Mouse (Mus musculus) G1E (cell line): ENCODE data around the gene Fam98c.

Experiments
- CTCF ChIP-seq: IDR thresholded peaks from 2 replicates; pipeline ENCODE4 v1.5.1; 2012; ENCODE audit warnings: low read depth, low read length, inconsistent platforms, mixed read lengths
- GATA1 ChIP-seq: IDR thresholded peaks from 2 replicates; pipeline ENCODE4 v1.6.1; 2012; ENCODE audit warnings: borderline replicate concordance, low read length, inconsistent platforms, mixed read lengths
- GATA2 ChIP-seq: IDR thresholded peaks from 2 replicates; pipeline ENCODE4 v1.6.1; 2012; ENCODE audit warnings: low read depth, low read length, inconsistent platforms, borderline replicate concordance
- POLR2AphosphoS5 ChIP-seq: IDR thresholded peaks from 2 replicates; pipeline ENCODE4 v1.6.1; 2012; ENCODE audit warnings: low read depth, low read length, inconsistent platforms; ENCODE audit not compliant: insufficient replicate concordance
- TAL1 ChIP-seq: conservative IDR thresholded peaks from 2 replicates; pipeline ENCODE4 v1.6.1; 2012; ENCODE audit warnings: low read depth, low read length, inconsistent platforms, mixed read lengths

GRCm38 (mm10) chr7:29124970-29125369 is 31.1 kb downstream of the Fam98c start, which contains the start of gene Ryr1:
- no peak for TF ChIP-seq CTCF
- TF ChIP-seq GATA1, result no peak
- TF ChIP-seq TAL1, result no peak
- TF ChIP-seq POLR2AphosphoS5, result no peak
- TF ChIP-seq GATA2, result no peak
